ENCODE assay signal across 24 mouse cellular contexts in genomic region chr13:35066033-35066432, GRCm38 (mm10). TPM values are rescaled to one million over a fixed set of nuclear protein-coding genes. Genes with fewer than 3 reads are reported as not detected.
DNase-seq lines count a peak whose midpoint lies in the region; ATAC-seq lines count a peak whose summit lies in the region.
"Had no signal": no experiment of that assay in that cellular context is flagged by ENCODE, and none has a peak within 500 bp of the region (broad histone marks: within the 10 kb centered on the region; RNA-seq: fewer than 3 reads in every experiment).

No protein-coding gene starts in this region.

- no peaks in the 10 kb centered on the region for H3K27me3 ChIP-seq in embryonic facial prominence, embryonic 14.5 days (replicated peaks; ENCODE audit: control insufficient read depth, insufficient read depth, low read length)
- H3K27me3 ChIP-seq in embryonic facial prominence, embryonic 10.5 days (replicated peaks; ENCODE audit: low read depth, poor library complexity, severe bottlenecking): no peaks in the 10 kb centered on the region
- H3K27me3 ChIP-seq in lung, embryonic 16.5 days (ENCODE audit: control insufficient read depth, insufficient read depth, low read depth, low read length): no peaks in the 10 kb centered on the region
- no peaks in the 10 kb centered on the region for H3K27me3 ChIP-seq in limb, embryonic 10.5 days (ENCODE audit: low read depth, poor library complexity, severe bottlenecking)
- H3K27me3 ChIP-seq: embryonic facial prominence, embryonic 15.5 days; heart, embryonic 13.5 days; hindbrain, embryonic 12.5 days had no signal

- no peak overlapping the region for H3K27ac ChIP-seq in embryonic facial prominence, embryonic 14.5 days (replicated peaks; ENCODE audit: low read depth, low read length)
- H3K27ac ChIP-seq in embryonic facial prominence, embryonic 10.5 days (replicated peaks): no peak overlapping the region
- H3K27ac ChIP-seq in lung, embryonic 16.5 days (ENCODE audit: low read length): no peak overlapping the region
- peak overlapping the region; percentile 53 for H3K27ac ChIP-seq in limb, embryonic 10.5 days
- H3K27ac ChIP-seq: embryonic facial prominence, embryonic 15.5 days; forebrain, embryonic 10.5 days; gastrocnemius, adult 2 months; heart, embryonic 13.5 days; hindbrain, embryonic 12.5 days had no signal

- no peak overlapping the region for H3K4me3 ChIP-seq in embryonic facial prominence, embryonic 14.5 days (ENCODE audit: low read depth, low read length)
- no peak overlapping the region for H3K4me3 ChIP-seq in embryonic facial prominence, embryonic 10.5 days
- no peak overlapping the region for H3K4me3 ChIP-seq in lung, embryonic 16.5 days (ENCODE audit: low read length)
- H3K4me3 ChIP-seq in limb, embryonic 10.5 days: no peak overlapping the region
- H3K4me3 ChIP-seq: embryonic facial prominence, embryonic 15.5 days; erythroblast, embryonic 14.5 days; forebrain, embryonic 10.5 days; gastrocnemius, adult 2 months; heart, embryonic 13.5 days; hindbrain, embryonic 12.5 days had no signal

- H3K9me3 ChIP-seq in embryonic facial prominence, embryonic 14.5 days (ENCODE audit: control insufficient read depth, low read length): no peaks in the 10 kb centered on the region
- H3K9me3 ChIP-seq in embryonic facial prominence, embryonic 10.5 days: no peaks in the 10 kb centered on the region
- H3K9me3 ChIP-seq in lung, embryonic 16.5 days (ENCODE audit: control insufficient read depth, low read length): no peaks in the 10 kb centered on the region
- H3K9me3 ChIP-seq in limb, embryonic 10.5 days (replicated peaks): no peaks in the 10 kb centered on the region
- H3K9me3 ChIP-seq: embryonic facial prominence, embryonic 15.5 days; forebrain, embryonic 10.5 days; G1E; heart, embryonic 13.5 days; hindbrain, embryonic 12.5 days had no signal

- no peak overlapping the region for H3K4me2 ChIP-seq in embryonic facial prominence, embryonic 14.5 days (ENCODE audit: low read depth, low read length)
- no peak overlapping the region for H3K4me2 ChIP-seq in lung, embryonic 16.5 days (ENCODE audit: low read depth, low read length)
- H3K4me2 ChIP-seq: embryonic facial prominence, embryonic 15.5 days; heart, embryonic 13.5 days; hindbrain, embryonic 12.5 days had no signal

- 54% methylated on average over 2 of the region's 2 CpGs for WGBS in embryonic facial prominence, embryonic 14.5 days
- 66% methylated on average over 2 of the region's 2 CpGs for WGBS in embryonic facial prominence, embryonic 10.5 days
- 48% methylated on average over 2 of the region's 2 CpGs for WGBS in lung, embryonic 16.5 days
- 52% methylated on average over 2 of the region's 2 CpGs for WGBS in limb, embryonic 10.5 days

- no peaks in the 10 kb centered on the region for H3K36me3 ChIP-seq in embryonic facial prominence, embryonic 14.5 days (ENCODE audit: control insufficient read depth, insufficient read depth, low read length)
- no peaks in the 10 kb centered on the region for H3K36me3 ChIP-seq in embryonic facial prominence, embryonic 10.5 days (replicated peaks)
- H3K36me3 ChIP-seq in lung, embryonic 16.5 days (ENCODE audit: control insufficient read depth, insufficient read depth, low read length): no peaks in the 10 kb centered on the region
- no peaks in the 10 kb centered on the region for H3K36me3 ChIP-seq in limb, embryonic 10.5 days
- H3K36me3 ChIP-seq: embryonic facial prominence, embryonic 15.5 days; forebrain, embryonic 10.5 days; G1E; heart, embryonic 13.5 days; hindbrain, embryonic 12.5 days had no signal

- no peaks in the 10 kb centered on the region for H3K4me1 ChIP-seq in embryonic facial prominence, embryonic 14.5 days (ENCODE audit: control insufficient read depth, insufficient read depth, low read length)
- H3K4me1 ChIP-seq in embryonic facial prominence, embryonic 10.5 days: peaks cover 9% of the 10 kb centered on the region
- H3K4me1 ChIP-seq in lung, embryonic 16.5 days (replicated peaks; ENCODE audit: control insufficient read depth, insufficient read depth, low read length): 0 out of 2 replicates have a peak, but pooled peaks cover 5% of the 10 kb centered on the region
- peaks cover 25% of the 10 kb centered on the region for H3K4me1 ChIP-seq in limb, embryonic 10.5 days
- H3K4me1 ChIP-seq: embryonic facial prominence, embryonic 15.5 days; heart, embryonic 13.5 days; hindbrain, embryonic 12.5 days had no signal

- no peak for DNase-seq in embryonic facial prominence, embryonic 14.5 days (ENCODE audit: low spot score)
- no peak for DNase-seq in embryonic facial prominence, embryonic 10.5 days (ENCODE audit: low spot score)
- peak; percentile 34 for DNase-seq in kidney, adult 9 months
- no peak for DNase-seq in kidney, postnatal 36 days
- no peak for DNase-seq in lung, postnatal 14 days
- no peak for DNase-seq in limb, embryonic 10.5 days (ENCODE audit: low spot score)
- no peak for DNase-seq in adrenal gland, adult 8-10 months
- DNase-seq: adrenal gland, postnatal 14 days; B cell, adult 2 months; cerebellum, adult 18-20 months; cerebellum, adult 9-11 months; cerebellum, postnatal 36 days; gastrocnemius, adult 2 months; gastrocnemius, postnatal 25 days; heart, postnatal 4 days had no signal

- H3K9ac ChIP-seq in embryonic facial prominence, embryonic 14.5 days (ENCODE audit: low read depth, low read length): no peak overlapping the region
- H3K9ac ChIP-seq in lung, embryonic 16.5 days (ENCODE audit: low read length): no peak overlapping the region
- H3K9ac ChIP-seq: embryonic facial prominence, embryonic 15.5 days; heart, embryonic 13.5 days; hindbrain, embryonic 12.5 days had no signal

- ATAC-seq in embryonic facial prominence, embryonic 14.5 days (ENCODE audit: low read depth): peak; percentile 15; the same call in 1 of the 2 replicates
- peak; percentile 49; the same call in 1 of the 2 replicates for ATAC-seq in lung, embryonic 16.5 days (ENCODE audit: low read depth)
- ATAC-seq: CD4-positive, CD25-positive, alpha-beta regulatory T cell, adult 4 months; forebrain, embryonic 14.5 days had no signal

RNA-seq across cellular contexts. Expression of gene Eci2, which starts 39.1 kb away (rescaled TPM):
- polyA plus RNA-seq in embryonic facial prominence, embryonic 14.5 days (2014; fragmentation: Nextera tagmentation; extraction: Ambion mirVana): 129 and 147 TPM in 2 replicates
- polyA plus RNA-seq in embryonic facial prominence, embryonic 10.5 days (2016; fragmentation: Nextera tagmentation; extraction: Ambion mirVana): 91.2 and 105 TPM in 2 replicates
- polyA plus RNA-seq in lung, embryonic 16.5 days (2015; fragmentation: Nextera tagmentation; extraction: Ambion mirVana): 147 and 155 TPM in 2 replicates
- 96.6 and 115 TPM in 2 replicates for polyA plus RNA-seq in limb, embryonic 10.5 days (2016; fragmentation: Nextera tagmentation; extraction: Ambion mirVana)
- 100 to 1,000 TPM; 103 to 129 (median 113) TPM for total RNA-seq in adrenal gland, adult 8-10 months (2022)
